Mouse (Mus musculus): ENCODE results near the gene Slc25a23. TPM values are rescaled to one million over a fixed set of nuclear protein-coding genes. Genes with fewer than 3 reads are reported as not detected.
"Not testable (repeated sequence)": the region's sequence is repeated elsewhere in the genome, so short reads cannot be mapped to it uniquely, and the experiment has no call there.

Slc25a23 gene
- total RNA-seq, 1 experiment from 2014 or later: 1.3 TPM

- ATAC-seq (replicated peaks; ENCODE audit: insufficient number of reproducible peaks, low FRiP score, low TSS enrichment, poor library complexity, severe bottlenecking): no peak
Observed at GRCm38 (mm10) chr17:57079919-57080318, 20.3 kb upstream of the Slc25a23 start.

GRCm38 (mm10) chr17:57078336-57078735, 18.7 kb upstream of the Slc25a23 start, which contains the start of gene Dennd1c:
TSS of gene Dennd1c (minus strand) at chr17:57078514.
- ATAC-seq (replicated peaks; ENCODE audit: insufficient number of reproducible peaks, low FRiP score, low TSS enrichment, poor library complexity, severe bottlenecking): peak; percentile 83

- no peak for ATAC-seq (replicated peaks; ENCODE audit: insufficient number of reproducible peaks, low FRiP score, low TSS enrichment, poor library complexity, severe bottlenecking)
Observed at GRCm38 (mm10) chr17:57076916-57077315, 17.3 kb upstream of the Slc25a23 start.

GRCm38 (mm10) chr17:57070699-57071098, 11.0 kb upstream of the Slc25a23 start:
- ATAC-seq (replicated peaks; ENCODE audit: insufficient number of reproducible peaks, low FRiP score, low TSS enrichment, poor library complexity, severe bottlenecking): no peak

- ATAC-seq (replicated peaks; ENCODE audit: insufficient number of reproducible peaks, low FRiP score, low TSS enrichment, poor library complexity, severe bottlenecking): no peak
Observed at GRCm38 (mm10) chr17:57070272-57070671, 10.6 kb upstream of the Slc25a23 start.

GRCm38 (mm10) chr17:57066908-57067307, 7.2 kb upstream of the Slc25a23 start:
- ATAC-seq (replicated peaks; ENCODE audit: insufficient number of reproducible peaks, low FRiP score, low TSS enrichment, poor library complexity, severe bottlenecking): no peak

- no peak for ATAC-seq (replicated peaks; ENCODE audit: insufficient number of reproducible peaks, low FRiP score, low TSS enrichment, poor library complexity, severe bottlenecking)
Observed at GRCm38 (mm10) chr17:57063031-57063430, 3.4 kb upstream of the Slc25a23 start.

GRCm38 (mm10) chr17:57062548-57062947, 2.9 kb upstream of the Slc25a23 start:
- no peak for ATAC-seq (replicated peaks; ENCODE audit: insufficient number of reproducible peaks, low FRiP score, low TSS enrichment, poor library complexity, severe bottlenecking)

GRCm38 (mm10) chr17:57062011-57062521, 2.4 kb upstream of the Slc25a23 start:
- no peak for ATAC-seq (replicated peaks; ENCODE audit: insufficient number of reproducible peaks, low FRiP score, low TSS enrichment, poor library complexity, severe bottlenecking)

GRCm38 (mm10) chr17:57061069-57061468, 1.4 kb upstream of the Slc25a23 start:
- ATAC-seq (replicated peaks; ENCODE audit: insufficient number of reproducible peaks, low FRiP score, low TSS enrichment, poor library complexity, severe bottlenecking): no peak

GRCm38 (mm10) chr17:57060231-57060801, 653 bp upstream of the Slc25a23 start:
- ATAC-seq (replicated peaks; ENCODE audit: insufficient number of reproducible peaks, low FRiP score, low TSS enrichment, poor library complexity, severe bottlenecking): peak; percentile 91

- ATAC-seq (replicated peaks; ENCODE audit: insufficient number of reproducible peaks, low FRiP score, low TSS enrichment, poor library complexity, severe bottlenecking): no peak
Observed at GRCm38 (mm10) chr17:57058891-57059485, 675 bp downstream of the Slc25a23 start, which contains the start of gene Crb3. TSS of gene Crb3 (plus strand) at chr17:57059105.

- no peak for ATAC-seq (replicated peaks; ENCODE audit: insufficient number of reproducible peaks, low FRiP score, low TSS enrichment, poor library complexity, severe bottlenecking)
Observed at GRCm38 (mm10) chr17:57056246-57056645, 3.4 kb downstream of the Slc25a23 start.

- ATAC-seq (replicated peaks; ENCODE audit: insufficient number of reproducible peaks, low FRiP score, low TSS enrichment, poor library complexity, severe bottlenecking): not testable (repeated sequence)
Observed at GRCm38 (mm10) chr17:57051679-57052078, 8.0 kb downstream of the Slc25a23 start.

- no peak for ATAC-seq (replicated peaks; ENCODE audit: insufficient number of reproducible peaks, low FRiP score, low TSS enrichment, poor library complexity, severe bottlenecking)
Observed at GRCm38 (mm10) chr17:57048816-57049215, 10.8 kb downstream of the Slc25a23 start.

- ATAC-seq (replicated peaks; ENCODE audit: insufficient number of reproducible peaks, low FRiP score, low TSS enrichment, poor library complexity, severe bottlenecking): no peak
Observed at GRCm38 (mm10) chr17:57047406-57047805, 12.3 kb downstream of the Slc25a23 start.

GRCm38 (mm10) chr17:57041554-57041953, 18.1 kb downstream of the Slc25a23 start, which contains the start of gene Slc25a41:
TSS of gene Slc25a41 (minus strand) at chr17:57041654.
- ATAC-seq (replicated peaks; ENCODE audit: insufficient number of reproducible peaks, low FRiP score, low TSS enrichment, poor library complexity, severe bottlenecking): no peak

- no peak for ATAC-seq (replicated peaks; ENCODE audit: insufficient number of reproducible peaks, low FRiP score, low TSS enrichment, poor library complexity, severe bottlenecking)
Observed at GRCm38 (mm10) chr17:57038978-57039377, 20.7 kb downstream of the Slc25a23 start.

- ATAC-seq (replicated peaks; ENCODE audit: insufficient number of reproducible peaks, low FRiP score, low TSS enrichment, poor library complexity, severe bottlenecking): no peak
Observed at GRCm38 (mm10) chr17:57032854-57033253, 26.8 kb downstream of the Slc25a23 start.

Measured in monocyte, adult 5-6 weeks (primary cell).